Mouse (Mus musculus): ENCODE data around the gene Ypel3. TPM values are rescaled to one million over a fixed set of nuclear protein-coding genes. Genes with fewer than 3 reads are reported as not detected.
"Not testable (repeated sequence)": the region's sequence is repeated elsewhere in the genome, so short reads cannot be mapped to it uniquely, and the experiment has no call there.

Ypel3 gene
- 63.1 and 64.6 TPM in 2 replicates for polyA plus RNA-seq (2015; fragmentation: Nextera tagmentation; extraction: Ambion mirVana)

DNA sequence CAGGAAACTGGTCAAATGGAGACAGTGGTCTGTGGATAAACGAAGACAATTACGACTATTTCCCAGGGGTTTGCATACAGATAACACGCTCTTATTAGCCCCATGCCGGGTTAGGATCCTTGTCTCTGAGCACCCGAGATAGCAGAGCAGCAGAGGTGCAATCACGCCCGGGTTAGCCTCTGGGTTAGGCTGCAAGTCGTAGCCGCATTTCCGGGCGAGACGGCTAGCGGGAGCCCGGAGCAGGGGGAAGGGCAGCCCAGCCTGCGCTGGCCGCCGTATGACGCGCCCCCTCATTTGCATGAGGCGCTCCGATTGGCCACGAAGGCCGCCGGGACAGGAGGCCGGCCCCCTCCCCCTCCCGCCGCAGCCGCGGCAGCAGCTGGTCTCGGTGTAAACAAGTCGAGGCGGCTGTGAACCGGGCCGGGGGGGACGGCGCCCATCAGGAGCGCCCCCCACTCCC, at the start of gene Ypel3:
Ypel3 (plus strand) TSS at position 358 of the 460 bp plus-strand sequence.
- peaks cover 16% of the 10 kb centered on the region; the same call in 1 of the 2 replicates for H3K36me3 ChIP-seq (ENCODE audit: control insufficient read depth, insufficient read depth)
- under 1% methylated on average over 28 of the region's 37 CpGs for WGBS
- peak; percentile 90 for ATAC-seq
- no peaks in the 10 kb centered on the region for H3K27me3 ChIP-seq (replicated peaks; ENCODE audit: control insufficient read depth, insufficient read depth, low read length)
- H3K9me3 ChIP-seq (ENCODE audit: control insufficient read depth): no peaks in the 10 kb centered on the region
- 0 out of 2 replicates have a peak, but pooled peaks have one; percentile 8 for TF ChIP-seq CTCF (IDR thresholded peaks at IDR 0.05; ENCODE audit: low read depth)
- H3K4me1 ChIP-seq (replicated peaks; ENCODE audit: control insufficient read depth, insufficient read depth, low read length): no peaks in the 10 kb centered on the region; the same call in 1 of the 2 replicates
- H3K4me3 ChIP-seq (ENCODE audit: low read depth, low read length): peak within 1 kb of the TSS; percentile 73
- H3K4me2 ChIP-seq (replicated peaks; ENCODE audit: low read depth): peak within 1 kb of the TSS; percentile 99
- H3K27ac ChIP-seq (ENCODE audit: low read depth, low read length): peak within 1 kb of the TSS; percentile 82
- peak within 1 kb of the TSS; percentile 90 for H3K9ac ChIP-seq (ENCODE audit: low read depth, low read length)

DNA sequence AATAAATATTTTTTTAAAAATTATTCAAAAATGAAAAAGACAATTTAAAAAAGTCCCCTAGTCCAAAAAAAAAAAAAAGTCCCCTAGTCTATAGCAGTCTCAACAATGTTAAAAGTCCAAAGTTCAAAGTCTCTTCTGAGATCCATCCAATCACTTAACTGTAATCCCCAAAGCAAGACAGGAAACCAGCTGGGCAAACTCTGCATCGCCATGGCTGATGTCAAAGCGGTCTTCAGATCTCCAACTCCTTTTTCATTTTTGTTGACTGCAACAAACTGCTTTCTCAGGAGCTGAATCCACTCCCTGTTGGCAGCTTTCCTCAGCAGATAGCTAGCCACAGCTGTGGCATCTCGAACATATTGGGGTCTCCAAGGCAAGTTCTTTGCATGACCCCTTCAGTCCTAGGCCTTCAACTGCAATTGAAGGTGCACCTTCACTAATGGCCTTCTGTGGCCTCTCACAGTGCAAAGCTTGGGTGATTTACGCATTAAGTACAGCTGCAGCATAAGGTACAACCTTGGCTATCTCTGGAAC, 46.4 kb upstream of the Ypel3 start:
- H3K4me3 ChIP-seq (ENCODE audit: low read depth, low read length); H3K36me3 ChIP-seq (ENCODE audit: control insufficient read depth, insufficient read depth); H3K27ac ChIP-seq (ENCODE audit: low read depth, low read length); H3K4me1 ChIP-seq (replicated peaks; ENCODE audit: control insufficient read depth, insufficient read depth, low read length); H3K4me2 ChIP-seq (replicated peaks; ENCODE audit: low read depth); H3K9ac ChIP-seq (ENCODE audit: low read depth, low read length); ATAC-seq; H3K27me3 ChIP-seq (replicated peaks; ENCODE audit: control insufficient read depth, insufficient read depth, low read length); H3K9me3 ChIP-seq (ENCODE audit: control insufficient read depth): not testable (repeated sequence)
- WGBS: 58% methylated on average over 4 of the region's 4 CpGs

DNA sequence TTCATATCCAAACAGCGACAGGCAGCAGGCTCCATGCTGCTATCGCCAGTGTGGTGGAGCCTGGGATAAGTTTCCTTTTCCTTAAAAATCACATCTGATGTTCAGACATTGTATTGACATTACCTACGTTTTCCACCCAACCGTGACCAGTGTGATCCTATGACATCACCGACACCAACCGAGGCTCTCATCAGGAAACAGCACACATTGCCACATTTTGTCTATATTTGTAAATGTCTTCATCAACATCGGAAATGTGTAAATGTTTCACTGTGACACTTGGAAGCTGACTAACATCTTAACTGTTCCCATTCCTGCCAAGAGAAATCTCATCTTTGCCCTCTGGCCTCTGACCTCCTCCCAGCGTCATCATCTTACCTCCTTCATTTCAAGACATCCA, 40.6 kb upstream of the Ypel3 start:
- Histone ChIP-seq H3K4me2 (replicated peaks; ENCODE audit: low read depth) (no peak overlapping the region), H3K9me3 (ENCODE audit: control insufficient read depth) (no peaks in the 10 kb centered on the region)

DNA sequence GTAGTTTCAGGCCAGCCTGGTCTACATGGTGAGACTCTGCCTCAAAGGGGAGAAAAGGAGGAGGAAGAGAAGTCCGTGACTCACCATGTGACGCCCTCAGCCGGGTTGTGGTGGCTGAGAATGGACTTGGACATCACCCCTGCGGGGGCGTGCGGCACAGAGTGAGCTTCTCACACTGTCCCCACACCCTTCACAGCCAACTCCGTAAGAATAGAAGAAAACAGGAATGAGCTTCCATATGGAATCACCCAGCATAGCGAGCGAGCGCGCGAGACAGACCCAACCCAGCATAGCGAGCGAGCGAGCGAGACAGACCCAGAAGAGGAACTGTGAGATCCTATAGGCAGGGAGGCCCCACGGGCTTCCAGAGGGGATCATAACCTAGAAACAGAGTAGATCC, 37.2 kb upstream of the Ypel3 start:
- Histone ChIP-seq H3K4me3 (ENCODE audit: low read depth, low read length) (no peak overlapping the region), H3K9ac (ENCODE audit: low read depth, low read length) (no peak overlapping the region), H3K4me1 (replicated peaks; ENCODE audit: control insufficient read depth, insufficient read depth, low read length) (no peaks in the 10 kb centered on the region), H3K27ac (ENCODE audit: low read depth, low read length) (no peak overlapping the region), H3K4me2 (replicated peaks; ENCODE audit: low read depth) (no peak overlapping the region), H3K36me3 (ENCODE audit: control insufficient read depth, insufficient read depth) (no peaks in the 10 kb centered on the region), H3K27me3 (replicated peaks; ENCODE audit: control insufficient read depth, insufficient read depth, low read length) (no peaks in the 10 kb centered on the region), H3K9me3 (ENCODE audit: control insufficient read depth) (no peaks in the 10 kb centered on the region)
- whole genome bisulfite sequencing: 80% methylated on average over 17 of the region's 17 CpGs
- no peak for TF ChIP-seq CTCF (IDR thresholded peaks at IDR 0.05; ENCODE audit: low read depth)
- no peak for ATAC-seq

More for the DNA sequence above, 40.6 kb upstream of the Ypel3 start:
- TF ChIP-seq CTCF (IDR thresholded peaks at IDR 0.05; ENCODE audit: low read depth): no peak
- WGBS: 75% methylated on average over 8 of the region's 8 CpGs
- Histone ChIP-seq H3K4me3 (ENCODE audit: low read depth, low read length) (no peak overlapping the region), H3K36me3 (ENCODE audit: control insufficient read depth, insufficient read depth) (no peaks in the 10 kb centered on the region), H3K27me3 (replicated peaks; ENCODE audit: control insufficient read depth, insufficient read depth, low read length) (no peaks in the 10 kb centered on the region), H3K9ac (ENCODE audit: low read depth, low read length) (no peak overlapping the region), H3K4me1 (replicated peaks; ENCODE audit: control insufficient read depth, insufficient read depth, low read length) (no peaks in the 10 kb centered on the region), H3K27ac (ENCODE audit: low read depth, low read length) (no peak overlapping the region)
- ATAC-seq: no peak

DNA sequence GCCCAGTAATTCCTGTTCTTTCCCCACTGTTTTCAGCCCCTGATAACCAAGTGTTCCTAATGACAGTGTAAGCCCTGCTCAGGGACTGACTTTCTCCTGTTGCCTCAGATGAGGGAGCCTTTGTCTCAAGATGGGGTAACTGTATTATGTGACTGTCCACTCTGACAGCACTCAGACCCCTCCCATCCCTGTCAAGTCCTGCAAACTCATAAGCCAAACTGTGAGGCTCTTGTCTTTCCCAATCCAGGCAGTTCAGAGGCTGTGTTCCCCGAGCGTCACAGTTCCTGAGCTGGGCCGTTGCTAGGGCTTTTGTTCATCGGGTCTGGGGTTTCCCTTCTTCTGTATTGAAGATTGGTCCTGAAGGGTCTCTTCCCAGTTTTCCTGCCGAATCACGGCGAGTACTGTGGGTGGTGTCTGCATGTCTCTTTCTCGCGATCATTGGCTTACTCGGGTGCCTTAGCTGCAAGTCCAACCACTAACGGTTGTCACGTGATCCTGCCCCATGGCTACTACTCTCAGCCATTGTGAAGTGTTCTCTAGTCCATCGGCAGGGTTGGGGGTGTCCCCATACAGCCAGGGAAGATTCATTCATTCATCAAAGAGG, 36.5 kb upstream of the Ypel3 start:
- Histone ChIP-seq H3K27ac (ENCODE audit: low read depth, low read length) (no peak overlapping the region), H3K27me3 (replicated peaks; ENCODE audit: control insufficient read depth, insufficient read depth, low read length) (no peaks in the 10 kb centered on the region), H3K36me3 (ENCODE audit: control insufficient read depth, insufficient read depth) (no peaks in the 10 kb centered on the region), H3K4me2 (replicated peaks; ENCODE audit: low read depth) (no peak overlapping the region), H3K4me1 (replicated peaks; ENCODE audit: control insufficient read depth, insufficient read depth, low read length) (no peaks in the 10 kb centered on the region), H3K4me3 (ENCODE audit: low read depth, low read length) (no peak overlapping the region), H3K9me3 (ENCODE audit: control insufficient read depth) (no peaks in the 10 kb centered on the region), H3K9ac (ENCODE audit: low read depth, low read length) (no peak overlapping the region)
- whole genome bisulfite sequencing: 80% methylated on average over 13 of the region's 13 CpGs
- no peak for ATAC-seq
- TF ChIP-seq CTCF (IDR thresholded peaks at IDR 0.05; ENCODE audit: low read depth): no peak

DNA sequence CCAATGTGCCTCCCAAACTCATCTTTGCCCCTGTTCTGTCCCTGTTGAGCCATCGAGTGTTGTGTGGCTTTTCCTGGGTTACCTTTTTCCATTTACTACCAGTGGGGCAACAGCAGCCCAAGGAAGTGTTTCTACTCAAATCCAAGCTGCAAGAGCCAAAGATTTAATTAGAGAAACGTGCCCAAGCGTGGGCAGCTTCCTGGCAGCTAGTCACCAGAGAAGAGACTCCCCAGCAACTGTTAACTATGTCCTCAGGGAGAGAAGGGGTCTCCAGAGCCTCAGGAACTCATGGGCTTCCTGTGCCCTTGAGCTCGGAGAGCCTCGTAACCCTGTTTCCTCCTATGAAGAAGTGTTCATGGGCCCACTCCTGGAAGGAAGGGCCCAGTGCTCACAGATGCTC, 35.8 kb upstream of the Ypel3 start:
- Histone ChIP-seq H3K27me3 (replicated peaks; ENCODE audit: control insufficient read depth, insufficient read depth, low read length) (no peaks in the 10 kb centered on the region), H3K4me1 (replicated peaks; ENCODE audit: control insufficient read depth, insufficient read depth, low read length) (no peaks in the 10 kb centered on the region), H3K4me3 (ENCODE audit: low read depth, low read length) (no peak overlapping the region), H3K4me2 (replicated peaks; ENCODE audit: low read depth) (no peak overlapping the region), H3K27ac (ENCODE audit: low read depth, low read length) (no peak overlapping the region), H3K36me3 (ENCODE audit: control insufficient read depth, insufficient read depth) (no peaks in the 10 kb centered on the region), H3K9me3 (ENCODE audit: control insufficient read depth) (no peaks in the 10 kb centered on the region), H3K9ac (ENCODE audit: low read depth, low read length) (no peak overlapping the region)
- 83% methylated on average over 5 of the region's 5 CpGs for WGBS
- no peak for TF ChIP-seq CTCF (IDR thresholded peaks at IDR 0.05; ENCODE audit: low read depth)
- no peak for ATAC-seq

All from intestine, postnatal 0 days (tissue).